Mouse (Mus musculus) ES-E14 (cell line): ENCODE measurements at regions not wholly inside any gene's neighbourhood (a gene's known extent, or its start where the extent isn't known, plus 50 kb on each side); places are given as distances from the start of the nearest gene placed in this dataset.

Source experiments
- CHD2 ChIP-seq: IDR thresholded peaks from 2 replicates; pipeline ENCODE4 v1.6.1; 2014; ENCODE audit warnings: mild to moderate bottlenecking, low read depth, low read length, inconsistent platforms
- HCFC1 ChIP-seq: IDR thresholded peaks from 2 replicates; pipeline ENCODE4 v1.6.1; 2012; ENCODE audit warnings: low read length, inconsistent platforms, borderline replicate concordance; ENCODE audit not compliant: insufficient read depth
- ZC3H11A ChIP-seq: IDR thresholded peaks from 2 replicates; pipeline ENCODE4 v1.6.1; 2012; ENCODE audit warnings: low read depth, mild to moderate bottlenecking, inconsistent platforms, low read length, borderline replicate concordance
- ZNF384 ChIP-seq: IDR thresholded peaks from 2 replicates; pipeline ENCODE4 v1.6.1; 2012; ENCODE audit warnings: low read depth, low read length, inconsistent platforms

DNA sequence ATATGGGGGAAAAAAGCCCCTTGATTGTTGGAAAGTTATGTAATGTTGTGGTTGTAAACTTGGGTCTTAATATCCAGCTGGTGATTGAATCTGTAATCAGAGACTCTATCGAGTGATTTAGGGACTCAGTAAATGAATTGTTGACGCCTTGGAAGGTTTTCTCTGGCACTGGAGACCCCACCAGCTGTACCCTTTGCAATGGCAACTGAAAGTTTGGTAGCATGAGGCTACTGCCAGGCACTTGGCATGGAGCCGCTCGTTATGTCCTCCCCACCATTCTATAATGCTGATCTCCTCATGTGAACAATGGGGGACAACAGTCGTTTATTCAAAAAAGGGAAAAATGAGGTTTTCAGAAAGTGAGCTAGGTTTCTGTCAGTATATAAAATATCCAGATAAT lies 1148.4 kb downstream of the Poteg start:
- TF ChIP-seq ZC3H11A = no peak
- TF ChIP-seq CHD2 = no peak
- TF ChIP-seq ZNF384 = no peak
- TF ChIP-seq HCFC1 = no peak
